Mouse (Mus musculus): ENCODE results near the gene Abhd16b. TPM values are rescaled to one million over a fixed set of nuclear protein-coding genes. Genes with fewer than 3 reads are reported as not detected.
"Not testable (repeated sequence)": the region's sequence is repeated elsewhere in the genome, so short reads cannot be mapped to it uniquely, and the experiment has no call there.

Abhd16b gene
- total RNA-seq, 4 experiments from 2014 or later, result not detected

GRCm38 (mm10) chr2:181487338-181488277 lies 5.4 kb upstream of the Abhd16b start:
- DNase-seq, result peak; percentile 76

- no peak for DNase-seq
Observed at GRCm38 (mm10) chr2:181491432-181492205, 1.4 kb upstream of the Abhd16b start.

DNA sequence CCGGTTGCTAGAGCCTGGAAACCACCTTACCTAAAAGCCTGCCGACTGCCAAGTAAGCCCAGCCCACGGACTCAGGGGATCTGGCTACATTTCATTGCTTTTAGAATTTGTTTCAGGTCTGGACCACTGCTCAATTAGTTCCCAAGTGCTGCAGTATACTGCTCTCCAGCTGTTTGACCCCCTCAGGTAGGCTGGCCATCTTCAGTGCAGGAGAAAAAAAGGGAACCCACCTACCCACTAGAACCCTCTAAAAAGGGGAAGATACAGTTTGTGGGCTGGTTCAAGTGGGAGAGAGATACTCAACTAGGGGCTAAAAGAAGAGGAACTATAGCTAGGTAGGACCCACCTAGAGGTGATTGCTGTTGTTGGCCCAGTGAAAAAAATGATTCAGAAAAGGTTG lies 800 bp upstream of the Abhd16b start:
- DNase-seq, result no peak

- DNase-seq, result no peak
Observed at GRCm38 (mm10) chr2:181494266-181494945, 1.4 kb downstream of the Abhd16b start.

DNA sequence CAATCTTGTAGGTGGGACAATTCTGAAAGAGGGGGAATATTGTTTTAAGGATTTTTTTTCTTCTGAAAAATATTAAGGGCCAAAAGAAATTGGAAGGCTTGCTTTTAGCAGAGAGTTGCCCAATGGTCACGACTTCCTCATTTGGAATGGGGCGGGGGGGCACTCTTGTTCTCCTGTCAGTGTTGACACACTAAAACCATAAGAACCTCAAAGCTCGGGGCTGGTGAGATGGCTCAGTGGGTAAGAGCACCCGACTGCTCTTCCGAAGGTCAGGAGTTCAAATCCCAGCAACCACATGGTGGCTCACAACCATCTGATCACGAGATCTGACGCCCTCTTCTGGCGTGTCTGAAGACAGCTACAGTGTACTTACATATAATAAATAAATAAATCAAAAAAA lies 2.8 kb downstream of the Abhd16b start:
- not testable (repeated sequence) for DNase-seq

- peak; percentile 62 for DNase-seq
Observed at GRCm38 (mm10) chr2:181496281-181496680, 3.3 kb downstream of the Abhd16b start.

DNA sequence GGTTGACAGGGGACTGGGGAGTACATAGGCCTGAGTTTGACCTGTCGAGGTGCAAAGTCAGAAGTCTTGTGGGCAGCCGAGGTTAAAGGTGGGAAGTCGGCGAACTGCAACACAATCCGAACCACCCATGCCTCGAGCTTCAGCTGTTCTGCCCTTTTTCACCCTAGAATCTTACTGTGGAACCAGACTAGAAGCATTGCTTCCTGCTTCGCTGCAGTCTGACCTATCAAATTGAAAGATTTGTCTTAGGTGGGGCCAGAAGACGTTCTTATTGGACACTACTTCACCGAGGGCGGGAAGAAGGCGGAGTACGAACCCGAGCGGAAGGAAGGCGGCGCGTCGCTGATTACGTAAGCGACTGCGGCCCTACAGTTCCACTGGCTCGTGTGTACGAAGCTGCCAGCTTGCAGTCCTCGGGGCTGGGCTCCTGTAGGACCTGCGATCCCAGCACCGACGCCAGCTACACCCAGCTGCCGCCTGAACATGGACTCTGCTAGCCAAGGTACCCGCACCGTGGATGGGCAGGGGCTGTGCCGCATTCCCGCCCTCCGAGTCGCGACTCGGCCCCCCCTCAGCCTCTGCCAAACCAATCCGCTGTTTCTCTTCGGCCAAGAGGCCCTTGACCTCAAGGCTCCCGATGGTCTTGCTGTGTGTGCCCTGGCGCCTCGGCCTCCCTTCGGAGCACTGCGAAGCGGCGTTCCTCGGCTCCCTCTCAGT lies 4.0 kb downstream of the Abhd16b start, which contains the start of gene Tpd52l2:
Tpd52l2 (plus strand) TSS at position 312 of the 717 bp plus-strand sequence.
- peak; percentile 93 for DNase-seq

DNA sequence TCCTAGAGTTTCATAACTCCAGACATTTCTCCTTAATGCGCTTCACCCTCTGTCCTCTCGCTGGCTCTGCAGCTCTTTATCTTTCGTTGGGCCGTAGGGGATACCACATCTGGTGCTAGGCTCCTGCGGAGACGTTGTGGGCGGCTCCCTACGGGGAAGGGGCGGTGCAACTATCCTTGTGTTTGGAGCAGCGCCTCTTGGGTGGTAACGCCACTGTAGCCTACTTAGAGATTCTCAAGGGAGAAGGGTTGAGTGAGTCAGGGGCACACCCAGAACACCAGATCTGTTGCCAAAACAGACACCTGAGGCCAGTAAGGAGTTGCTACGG lies 4.5 kb downstream of the Abhd16b start:
- DNase-seq, result peak; percentile 75

GRCm38 (mm10) chr2:181498644-181499043 lies 5.6 kb downstream of the Abhd16b start:
- DNase-seq, result no peak

- DNase-seq, result no peak
Observed at GRCm38 (mm10) chr2:181509191-181509590, 16.2 kb downstream of the Abhd16b start.

DNA sequence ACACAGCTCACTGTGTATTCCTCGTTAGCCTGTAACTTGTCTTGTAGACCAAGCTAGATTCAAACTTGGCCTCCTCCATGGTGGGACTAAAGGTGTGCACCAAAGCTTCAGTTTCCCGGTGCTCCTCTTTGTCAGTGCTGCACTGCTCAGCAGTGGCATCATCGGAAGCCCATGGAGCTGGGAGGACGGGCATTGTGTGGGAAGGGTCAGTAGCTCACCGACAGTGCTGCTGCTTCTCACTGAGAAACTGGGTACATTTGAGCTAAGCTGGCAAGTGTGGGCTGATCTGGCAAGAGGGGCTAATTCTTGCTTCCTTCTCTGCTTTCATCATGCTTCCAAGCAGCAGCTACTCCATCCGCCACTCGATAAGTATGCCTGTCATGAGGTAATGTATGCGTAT lies 18.2 kb downstream of the Abhd16b start:
- no peak for DNase-seq

- no peak for DNase-seq
Observed at GRCm38 (mm10) chr2:181519201-181519600, 26.2 kb downstream of the Abhd16b start.

DNA sequence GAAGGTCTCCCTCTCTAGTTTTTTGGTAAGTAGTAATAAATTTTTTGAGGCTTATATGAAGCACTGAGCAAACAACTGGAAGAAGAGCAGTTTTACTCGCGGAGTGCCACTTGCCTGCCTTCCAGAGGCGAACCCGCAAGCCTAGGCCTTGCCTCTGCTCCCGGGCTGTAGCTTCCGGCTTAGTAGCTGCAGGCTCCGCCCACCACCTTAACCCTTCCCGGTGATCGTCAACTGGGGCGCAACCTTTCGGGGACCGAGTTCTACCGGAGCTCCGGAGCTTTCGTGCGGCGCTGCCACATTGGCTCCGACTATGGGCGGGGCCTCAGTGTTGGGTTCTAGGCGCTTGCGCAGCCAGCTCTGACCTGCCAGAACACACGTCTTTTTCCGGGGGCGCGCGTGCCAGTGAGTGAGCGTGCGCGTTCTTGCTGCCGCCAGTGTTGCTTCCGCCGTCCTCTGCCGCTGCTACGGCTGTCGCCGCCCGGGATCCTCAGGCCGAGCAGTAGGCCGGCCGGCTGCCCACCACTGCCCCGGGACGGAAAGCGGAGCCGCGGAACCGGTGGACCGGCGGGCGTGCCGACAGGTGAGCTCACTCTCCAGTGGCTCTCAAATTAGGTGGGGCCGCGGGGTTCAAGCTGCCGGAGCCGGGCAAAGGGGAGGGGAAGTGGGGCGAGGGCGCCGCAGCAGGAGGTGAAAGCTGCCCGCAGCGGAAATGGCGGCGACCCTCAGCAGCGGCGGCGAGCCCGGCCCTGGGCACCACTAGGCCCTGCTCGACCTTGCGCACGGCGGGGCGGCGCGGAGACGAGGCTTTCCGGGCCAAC lies 27.3 kb downstream of the Abhd16b start, which contains the start of gene Dnajc5:
Dnajc5 (plus strand) TSS at position 368 of the 818 bp plus-strand sequence.
- DNase-seq, result peak; percentile 99

DNA sequence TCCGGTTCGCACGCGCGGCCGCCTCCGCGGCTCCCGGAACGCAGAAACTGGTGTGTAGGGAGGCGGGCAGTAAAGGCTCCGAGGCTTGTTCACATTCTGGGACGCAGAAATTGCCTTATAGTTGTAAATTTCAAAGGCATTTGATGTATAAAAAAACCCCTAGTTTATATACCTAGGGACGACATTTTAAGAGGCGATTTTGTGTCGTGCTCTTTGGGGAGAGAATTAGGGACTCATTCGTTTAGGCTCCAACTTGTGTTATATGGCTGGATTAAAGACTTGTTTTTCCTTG lies 27.9 kb downstream of the Abhd16b start:
- no peak for DNase-seq

GRCm38 (mm10) chr2:181521491-181521890 lies 28.5 kb downstream of the Abhd16b start:
- no peak for DNase-seq

DNA sequence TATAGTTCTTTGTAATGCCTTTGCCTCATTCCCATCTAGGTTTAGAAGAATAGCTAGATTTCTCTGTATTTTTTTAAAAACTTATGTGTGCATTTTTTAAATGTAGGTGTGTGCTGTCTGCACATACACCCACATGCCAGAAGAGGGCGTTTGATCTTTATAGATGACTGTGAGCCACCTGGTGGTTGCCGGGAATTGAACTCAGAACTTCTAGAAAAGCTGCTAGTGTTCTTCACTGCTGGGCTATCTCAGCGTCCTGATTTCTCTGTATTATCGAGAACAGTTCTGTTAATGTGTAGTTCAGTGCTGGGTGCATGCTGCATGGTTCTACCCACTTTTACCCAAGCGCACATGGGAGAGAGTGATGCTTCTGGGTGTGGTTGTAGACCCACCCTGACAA lies 29.8 kb downstream of the Abhd16b start:
- no peak for DNase-seq

DNA sequence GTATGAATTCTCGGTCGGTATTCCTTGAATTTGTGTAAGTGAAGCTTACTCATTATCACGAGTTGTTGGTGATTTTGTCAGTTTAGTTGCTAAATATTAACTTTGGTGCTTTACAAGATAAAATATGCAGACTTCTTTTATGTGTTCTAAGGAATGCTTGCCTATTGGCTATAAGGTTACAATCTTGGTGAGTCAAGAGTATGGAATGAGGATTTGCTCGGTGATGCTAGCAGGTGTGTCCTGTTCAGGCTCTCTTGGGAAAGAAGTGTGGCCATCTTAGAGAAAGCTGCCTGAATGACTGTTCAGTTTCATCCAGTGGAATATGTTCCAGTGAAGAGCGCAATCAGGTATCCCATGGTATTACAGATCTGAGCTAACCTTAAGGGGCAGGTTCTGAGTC lies 32.5 kb downstream of the Abhd16b start:
- no peak for DNase-seq

DNA sequence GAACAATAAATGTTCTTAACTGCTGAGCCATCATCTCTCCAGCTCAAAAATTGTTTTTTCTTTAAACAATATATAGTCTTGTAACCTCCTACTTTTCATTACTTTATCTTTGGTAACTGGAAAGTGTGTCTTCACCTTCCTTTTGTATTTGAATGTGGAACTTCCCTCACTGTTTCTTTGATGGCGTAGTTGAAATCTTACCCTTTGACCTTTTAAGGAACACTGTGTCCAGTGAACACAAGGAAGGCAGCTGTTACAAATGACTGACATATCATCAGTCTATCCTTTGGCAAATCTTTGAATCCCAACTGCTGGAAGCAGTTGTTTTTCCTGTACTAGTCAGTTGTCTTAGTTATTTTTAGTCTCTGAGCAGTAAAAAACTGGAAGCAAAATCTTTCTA lies 36.1 kb downstream of the Abhd16b start:
- no peak for DNase-seq

- DNase-seq, result no peak
Observed at GRCm38 (mm10) chr2:181532589-181532988, 39.6 kb downstream of the Abhd16b start.

GRCm38 (mm10) chr2:181536410-181536809 lies 43.4 kb downstream of the Abhd16b start:
- no peak for DNase-seq

- DNase-seq, result no peak
Observed at GRCm38 (mm10) chr2:181537444-181538047, 44.5 kb downstream of the Abhd16b start.
